Mouse (Mus musculus) forebrain, embryonic 13.5 days (tissue): ENCODE results near the gene Kctd5. TPM values are rescaled to one million over a fixed set of nuclear protein-coding genes. Genes with fewer than 3 reads are reported as not detected.

Experiments
- ATAC-seq: fragments of 200-750 bp; cut with Nextera tagmentation; 2 replicates; pipeline ENCODE4 v1.8.0; 2017
- H3K27ac ChIP-seq: fragments of 300-500 bp; sonication (generic); 2 replicates; pipeline ENCODE4 v1.5.1; 2015; ENCODE audit warnings: inconsistent platforms, mild to moderate bottlenecking, moderate library complexity
- H3K27me3 ChIP-seq: fragments of 300-500 bp; sonication (generic); 2 replicates; pipeline ENCODE4 v1.6.1; 2015; ENCODE audit warnings: mild to moderate bottlenecking, inconsistent platforms
- H3K36me3 ChIP-seq: fragments of 300-500 bp; sonication (generic); 2 replicates; pipeline ENCODE4 v1.6.1; 2015; ENCODE audit warnings: mild to moderate bottlenecking, inconsistent platforms; ENCODE audit not compliant: poor library complexity, severe bottlenecking
- H3K4me1 ChIP-seq: fragments of 300-500 bp; sonication (generic); 2 replicates; pipeline ENCODE4 v1.6.1; 2015; ENCODE audit warnings: inconsistent platforms
- H3K4me2 ChIP-seq: fragments of 300-500 bp; sonication (generic); 2 replicates; pipeline ENCODE4 v1.6.1; 2015; ENCODE audit warnings: inconsistent platforms, mild to moderate bottlenecking, moderate library complexity
- H3K4me3 ChIP-seq: fragments of 300-500 bp; sonication (generic); 2 replicates; pipeline ENCODE4 v1.5.1; 2015; ENCODE audit warnings: mild to moderate bottlenecking, inconsistent platforms
- H3K9ac ChIP-seq: fragments of 300-500 bp; sonication (generic); 2 replicates; pipeline ENCODE4 v1.6.1; 2015; ENCODE audit warnings: mild to moderate bottlenecking, inconsistent platforms
- H3K9me3 ChIP-seq: fragments of 300-500 bp; sonication (generic); replicated peaks from 2 replicates; pipeline ENCODE4 v1.6.1; 2016; ENCODE audit warnings: inconsistent platforms
- WGBS: fragments of 180-500 bp; shearing (Covaris S2); methylation state at CpG from one replicate; pipeline ENCODE4 v1.1.7; 2015; 5-methylcytosine and 5-hydroxymethylcytosine counted together
- polyA plus RNA-seq: library from polyadenylated mRNA; unstranded; fragments of >200 nt; fragmentation: Nextera tagmentation; extraction: Ambion mirVana; gene quantifications from 2 replicates; pipeline ENCODE4 v1.2.1, GENCODE M21; 2015

The Kctd5 gene
- polyA plus RNA-seq, 1 experiment from 2014 or later = 85.4 TPM

DNA sequence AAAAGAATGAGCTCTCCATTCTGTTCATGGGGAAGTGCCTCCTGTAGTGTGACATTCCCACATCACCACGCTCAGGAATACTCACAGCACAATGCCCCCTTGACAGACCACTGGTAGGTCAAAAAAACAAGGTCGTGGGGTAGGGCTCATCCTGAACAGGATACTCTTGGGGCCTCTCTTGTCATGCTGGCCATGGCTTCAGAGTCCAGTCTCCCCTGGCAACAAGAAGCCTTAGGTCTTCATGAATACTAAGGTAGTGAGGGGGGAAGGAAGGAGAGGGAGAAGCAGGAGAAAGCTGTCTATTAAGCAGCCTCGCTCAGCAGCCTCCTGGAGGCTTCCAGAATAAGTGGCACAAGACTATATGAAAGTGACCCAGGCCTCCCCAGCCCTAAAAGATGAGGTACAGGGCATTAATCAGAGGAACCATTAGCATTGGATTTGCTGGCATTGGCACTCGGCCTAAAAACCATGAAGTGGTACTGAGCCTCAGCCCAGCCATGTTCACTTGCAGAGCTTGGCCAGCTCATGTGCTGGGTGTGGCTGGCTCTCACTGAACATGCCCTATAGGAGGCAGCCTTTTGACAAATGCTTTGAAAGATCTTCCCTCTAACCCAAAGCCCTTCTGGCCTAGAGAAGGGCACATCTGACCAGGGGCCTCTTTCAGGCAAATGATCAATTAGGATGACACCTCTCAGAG lies 10.7 kb downstream of the Kctd5 start:
- no peak overlapping the region for H3K4me2 ChIP-seq
- H3K9me3 ChIP-seq = no peaks in the 10 kb centered on the region
- peaks cover 70% of the 10 kb centered on the region for H3K36me3 ChIP-seq
- H3K27me3 ChIP-seq = no peaks in the 10 kb centered on the region
- H3K9ac ChIP-seq = no peak overlapping the region
- WGBS = 90% methylated on average over 4 of the region's 4 CpGs
- ATAC-seq = no peak
- no peaks in the 10 kb centered on the region for H3K4me1 ChIP-seq
- no peak overlapping the region for H3K27ac ChIP-seq
- H3K4me3 ChIP-seq = no peak overlapping the region

DNA sequence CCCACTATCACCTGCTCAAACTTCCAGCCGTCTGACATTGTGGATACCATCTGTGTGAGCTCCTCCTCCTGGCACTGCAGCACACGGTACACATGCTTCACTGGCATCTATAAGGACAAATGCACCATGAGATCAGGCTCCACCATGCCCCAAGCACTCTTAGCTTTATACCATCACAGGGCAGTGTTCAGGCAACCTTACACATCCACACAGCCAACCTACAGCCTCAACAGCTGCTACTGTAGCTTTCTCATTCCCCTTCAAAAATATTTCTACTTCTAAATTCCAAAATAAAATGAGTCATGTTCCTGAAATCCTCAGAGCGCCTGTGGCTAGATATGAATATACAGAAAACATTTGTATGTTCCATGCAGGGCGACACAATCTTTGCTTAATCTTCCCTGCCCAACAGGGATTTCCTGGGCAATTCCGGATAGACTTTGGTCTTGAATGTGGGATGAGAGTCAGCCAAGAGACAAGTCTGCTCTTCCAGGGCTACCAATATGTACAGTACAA lies 15.5 kb downstream of the Kctd5 start:
- Histone ChIP-seq H3K4me2 (no peak overlapping the region), H3K27me3 (no peaks in the 10 kb centered on the region), H3K4me1 (no peaks in the 10 kb centered on the region), H3K9ac (no peak overlapping the region), H3K4me3 (no peak overlapping the region), H3K36me3 (peaks cover 86% of the 10 kb centered on the region), H3K27ac (no peak overlapping the region), H3K9me3 (no peaks in the 10 kb centered on the region)
- 90% methylated on average over 5 of the region's 5 CpGs for WGBS
- ATAC-seq = no peak

DNA sequence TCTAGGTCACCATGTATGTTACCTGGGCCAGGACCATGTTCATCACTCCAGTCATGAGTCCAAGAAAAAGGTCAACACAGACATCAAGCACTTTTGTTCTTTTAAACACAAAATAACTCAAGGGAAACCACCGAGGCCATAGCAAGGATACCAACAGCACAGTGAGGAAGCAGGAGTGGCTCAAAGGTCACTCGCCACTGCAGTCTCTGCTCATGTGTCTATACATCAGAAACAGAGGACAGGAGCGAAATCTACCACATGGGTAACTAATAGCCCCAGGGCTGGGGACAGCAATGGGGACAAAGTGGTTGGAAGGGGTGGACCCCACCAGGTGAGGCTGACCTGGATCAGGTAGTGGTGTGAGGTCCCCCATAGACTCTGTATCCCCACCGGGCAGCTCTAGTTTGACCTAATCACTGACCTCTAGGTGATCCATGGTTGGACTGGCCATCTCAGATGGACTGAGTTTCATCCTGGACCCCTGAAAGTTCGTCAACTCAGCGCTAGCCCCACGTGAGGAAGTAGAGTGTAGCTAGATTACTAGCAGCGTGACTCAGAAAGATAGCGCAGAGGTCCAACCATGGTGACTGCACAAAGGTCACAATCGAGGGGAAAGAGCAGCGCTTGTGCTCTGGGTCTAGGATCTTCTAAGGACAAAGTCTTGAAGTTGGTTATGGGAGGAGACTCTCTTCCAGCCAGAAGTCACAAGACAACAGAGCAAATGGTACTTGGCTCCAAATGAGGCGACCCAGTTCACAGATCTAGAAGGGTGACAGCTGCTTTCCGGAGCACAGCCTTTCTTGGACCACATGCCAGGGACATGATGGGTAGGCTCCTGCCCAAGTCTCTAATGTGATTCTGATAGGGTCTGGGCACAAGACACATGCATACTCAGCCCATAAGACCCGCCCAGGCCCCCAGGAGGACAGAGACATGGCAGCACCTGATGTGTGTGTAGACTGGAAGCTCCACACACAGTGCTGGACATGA lies 16.4 kb downstream of the Kctd5 start:
- Histone ChIP-seq H3K9ac (no peak overlapping the region), H3K27me3 (no peaks in the 10 kb centered on the region), H3K27ac (no peak overlapping the region), H3K36me3 (peaks cover 92% of the 10 kb centered on the region), H3K4me1 (no peaks in the 10 kb centered on the region), H3K4me2 (no peak overlapping the region), H3K4me3 (no peak overlapping the region), H3K9me3 (no peaks in the 10 kb centered on the region)
- ATAC-seq = no peak
- WGBS = 95% methylated on average over 14 of the region's 14 CpGs

DNA sequence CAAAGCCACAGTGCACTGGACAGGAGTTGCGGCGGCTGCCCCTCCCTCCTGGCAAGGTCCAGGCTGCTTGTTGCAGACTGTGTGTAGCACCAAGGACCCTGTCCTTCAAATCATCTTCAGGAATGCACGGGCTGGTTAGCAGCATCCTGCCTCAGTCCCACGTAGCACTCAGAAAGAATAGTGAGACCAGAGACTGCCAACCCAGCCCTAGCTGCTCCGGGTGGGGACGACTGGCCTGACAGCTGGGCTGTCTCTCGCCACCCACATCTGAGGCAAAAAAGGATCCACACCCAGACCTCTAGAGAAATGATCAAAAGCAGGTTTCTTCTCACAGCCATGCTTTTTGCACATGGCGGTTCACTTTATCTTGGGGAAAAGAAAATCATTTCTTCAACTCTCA lies 24.3 kb downstream of the Kctd5 start:
- Histone ChIP-seq H3K4me2 (no peak overlapping the region), H3K9me3 (no peaks in the 10 kb centered on the region), H3K27ac (no peak overlapping the region), H3K4me1 (no peaks in the 10 kb centered on the region), H3K4me3 (no peak overlapping the region), H3K9ac (no peak overlapping the region), H3K27me3 (no peaks in the 10 kb centered on the region), H3K36me3 (peaks cover 72% of the 10 kb centered on the region)
- WGBS = 93% methylated on average over 8 of the region's 8 CpGs
- no peak for ATAC-seq

DNA sequence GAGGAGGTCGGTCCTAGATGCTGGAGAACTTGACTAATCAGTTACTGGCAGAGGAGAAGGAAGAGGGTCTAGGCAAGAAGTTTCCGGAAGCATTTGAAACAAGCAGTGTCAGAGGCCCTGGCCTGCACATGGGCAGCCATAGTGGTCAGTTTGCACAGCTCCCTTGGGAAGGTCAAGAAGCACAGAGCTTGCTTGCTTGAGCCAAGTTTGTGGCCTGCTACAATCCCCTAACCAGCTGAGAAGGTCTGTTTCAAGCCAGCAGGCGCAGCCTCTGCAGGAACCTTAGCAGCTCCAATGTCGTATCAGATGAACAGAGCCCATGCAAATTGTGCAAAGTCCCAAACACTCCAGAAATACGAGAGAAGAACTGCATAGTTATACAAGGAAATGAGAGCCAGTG lies 25.2 kb downstream of the Kctd5 start:
- H3K27me3 ChIP-seq = no peaks in the 10 kb centered on the region
- no peak overlapping the region for H3K4me2 ChIP-seq
- peaks cover 62% of the 10 kb centered on the region for H3K36me3 ChIP-seq
- no peak for ATAC-seq
- no peak overlapping the region for H3K4me3 ChIP-seq
- H3K9ac ChIP-seq = no peak overlapping the region
- 86% methylated on average over 5 of the region's 5 CpGs for WGBS
- H3K4me1 ChIP-seq = no peaks in the 10 kb centered on the region
- H3K9me3 ChIP-seq = no peaks in the 10 kb centered on the region
- H3K27ac ChIP-seq = no peak overlapping the region

DNA sequence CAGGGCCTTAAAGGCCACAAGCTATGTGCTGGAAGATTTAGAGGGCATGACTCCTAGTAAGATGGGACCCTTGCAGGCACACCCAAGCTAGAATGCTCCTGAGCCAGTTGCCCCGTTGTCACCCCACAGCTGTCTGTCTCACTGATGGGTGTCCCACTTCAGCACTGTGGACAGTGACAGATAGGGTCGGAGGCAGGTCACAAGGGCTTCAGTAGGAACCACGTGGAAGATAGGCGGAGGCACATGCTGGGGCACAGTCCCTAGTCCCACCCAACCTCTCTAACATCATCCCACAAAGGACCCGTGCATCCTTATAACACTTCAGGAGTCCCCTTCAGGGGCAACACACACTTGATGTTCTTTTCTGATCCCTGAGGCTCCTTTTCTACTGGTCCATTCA lies 27.3 kb downstream of the Kctd5 start:
- H3K9ac ChIP-seq = no peak overlapping the region
- no peak overlapping the region for H3K4me2 ChIP-seq
- H3K27ac ChIP-seq = no peak overlapping the region
- WGBS = 74% methylated on average over 5 of the region's 5 CpGs
- ATAC-seq = no peak
- H3K4me3 ChIP-seq = no peak overlapping the region
- peaks cover 44% of the 10 kb centered on the region for H3K36me3 ChIP-seq
- no peaks in the 10 kb centered on the region for H3K9me3 ChIP-seq
- no peaks in the 10 kb centered on the region for H3K4me1 ChIP-seq
- H3K27me3 ChIP-seq = no peaks in the 10 kb centered on the region

DNA sequence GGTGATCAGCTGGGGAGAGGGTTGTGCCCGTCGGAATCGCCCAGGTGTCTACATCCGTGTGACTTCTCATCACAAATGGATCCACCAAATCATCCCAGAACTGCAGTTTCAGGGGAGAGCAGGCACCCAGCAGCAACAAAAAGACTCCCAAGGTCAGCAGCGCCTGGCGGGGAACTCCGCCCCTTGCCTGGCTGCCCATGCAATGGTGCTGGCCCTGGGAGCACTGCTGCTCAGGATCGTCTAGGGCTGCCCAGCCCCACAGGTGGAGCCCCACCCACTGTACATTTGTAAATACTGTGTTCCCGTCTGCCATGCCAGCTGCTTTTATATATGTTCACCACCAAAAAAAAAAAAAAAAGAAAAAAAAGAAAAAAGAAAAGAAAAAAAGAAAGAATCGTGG lies 27.7 kb downstream of the Kctd5 start:
- Histone ChIP-seq H3K27me3 (no peaks in the 10 kb centered on the region), H3K36me3 (peaks cover 40% of the 10 kb centered on the region), H3K9ac (no peak overlapping the region), H3K4me1 (no peaks in the 10 kb centered on the region), H3K27ac (no peak overlapping the region), H3K4me2 (no peak overlapping the region), H3K4me3 (no peak overlapping the region), H3K9me3 (no peaks in the 10 kb centered on the region)
- no peak for ATAC-seq
- 79% methylated on average over 10 of the region's 10 CpGs for WGBS

DNA sequence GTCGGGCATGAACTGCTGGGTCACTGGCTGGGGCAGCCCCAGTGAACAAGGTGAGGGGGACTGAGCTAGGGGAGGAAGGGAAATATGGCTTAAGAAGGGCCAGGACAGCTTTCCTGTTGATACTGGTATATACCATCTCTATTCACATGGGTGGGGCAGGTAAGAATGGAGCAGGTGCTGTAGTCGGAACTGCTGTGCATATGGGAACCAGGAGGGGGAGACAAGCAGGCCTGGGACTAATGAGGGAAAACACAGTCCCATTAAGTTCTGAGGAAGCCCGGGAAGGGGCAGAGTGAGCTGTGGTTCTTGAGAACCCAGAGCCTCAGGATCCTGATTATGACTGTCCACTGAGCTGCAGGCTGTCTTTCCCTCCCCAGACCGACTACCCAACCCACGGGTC lies 28.8 kb downstream of the Kctd5 start:
- H3K9ac ChIP-seq = no peak overlapping the region
- H3K9me3 ChIP-seq = no peaks in the 10 kb centered on the region
- WGBS = 59% methylated on average over 5 of the region's 5 CpGs
- no peaks in the 10 kb centered on the region for H3K4me1 ChIP-seq
- no peak overlapping the region for H3K27ac ChIP-seq
- no peaks in the 10 kb centered on the region for H3K27me3 ChIP-seq
- ATAC-seq = no peak
- H3K4me2 ChIP-seq = no peak overlapping the region
- H3K4me3 ChIP-seq = no peak overlapping the region
- peaks cover 30% of the 10 kb centered on the region for H3K36me3 ChIP-seq

DNA sequence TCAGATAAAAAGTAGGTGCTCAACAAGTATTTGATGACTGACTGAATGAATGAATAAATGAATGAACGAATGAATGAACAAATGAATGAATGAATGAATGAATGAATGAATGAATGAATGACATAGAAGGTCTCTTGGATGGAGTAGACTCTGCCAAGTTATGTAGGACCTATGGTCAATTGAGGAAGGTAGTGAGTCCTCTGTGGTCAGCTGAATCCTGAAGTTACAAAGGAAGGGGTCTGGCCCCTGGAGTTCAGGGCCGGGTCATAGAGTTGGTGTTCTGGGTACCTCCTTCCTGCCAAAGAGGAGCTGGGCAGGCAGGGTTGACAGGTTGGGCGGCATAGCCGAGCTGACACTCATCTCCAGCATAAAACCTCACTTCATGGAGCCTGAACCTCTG lies 35.4 kb downstream of the Kctd5 start, which contains the start of gene Prss27:
Gene Prss27, plus strand, starts transcription at position 301 of the 400 bp plus-strand sequence.
- Histone ChIP-seq H3K4me3 (no peak within 1 kb of the TSS), H3K36me3 (no peaks in the 10 kb centered on the region), H3K27me3 (no peaks in the 10 kb centered on the region), H3K9ac (no peak within 1 kb of the TSS), H3K4me1 (no peaks in the 10 kb centered on the region), H3K9me3 (no peaks in the 10 kb centered on the region), H3K27ac (no peak within 1 kb of the TSS), H3K4me2 (no peak within 1 kb of the TSS)
- ATAC-seq = no peak
- WGBS = 75% methylated on average over 4 of the region's 4 CpGs

DNA sequence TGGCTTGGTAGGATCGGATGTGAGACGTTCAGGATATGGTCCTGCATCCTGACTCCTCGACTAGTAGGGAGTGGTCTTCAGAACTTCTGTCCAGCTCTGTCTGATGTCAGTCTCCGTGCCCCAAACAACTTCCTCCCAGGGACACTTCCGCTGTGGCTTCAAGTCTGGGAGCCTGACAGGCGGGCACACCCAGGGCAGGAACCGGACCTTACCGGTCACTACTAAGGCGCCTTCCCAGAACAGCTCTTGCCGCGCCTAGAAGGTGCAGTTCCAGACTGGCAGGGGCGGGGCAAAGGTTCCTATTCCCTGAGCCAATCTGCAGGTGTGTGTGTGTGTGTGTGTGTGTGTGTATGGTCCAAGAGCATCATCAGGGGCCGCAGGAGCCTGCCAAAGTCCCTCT lies 35.9 kb downstream of the Kctd5 start:
- ATAC-seq = no peak

DNA sequence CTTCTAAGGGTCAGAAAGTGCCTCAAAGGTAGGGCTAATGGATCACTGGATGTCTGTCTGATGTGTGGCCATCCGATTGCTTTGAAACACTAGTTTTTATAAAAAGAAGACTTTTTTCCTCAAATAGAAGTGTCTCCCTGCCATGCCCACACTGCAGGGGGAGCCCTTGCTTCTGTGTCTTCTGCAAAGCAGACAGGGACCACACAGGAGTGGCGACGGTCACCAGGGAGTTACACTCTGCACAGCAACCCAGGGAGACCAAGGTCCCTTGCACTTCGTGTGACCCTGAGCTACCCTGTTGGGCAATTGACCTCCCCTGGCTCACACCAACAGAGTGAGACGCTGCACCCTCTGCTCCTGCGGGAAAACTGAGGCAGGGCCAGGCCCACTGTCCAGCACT lies 36.3 kb downstream of the Kctd5 start:
- Histone ChIP-seq H3K9me3 (no peaks in the 10 kb centered on the region), H3K4me2 (no peak overlapping the region), H3K27me3 (no peaks in the 10 kb centered on the region), H3K9ac (no peak overlapping the region), H3K4me1 (no peaks in the 10 kb centered on the region), H3K4me3 (no peak overlapping the region), H3K27ac (no peak overlapping the region), H3K36me3 (no peaks in the 10 kb centered on the region)
- WGBS = 76% methylated on average over 6 of the region's 6 CpGs
- ATAC-seq = no peak

More for the DNA sequence above, 35.9 kb downstream of the Kctd5 start:
- no peaks in the 10 kb centered on the region for H3K4me1 ChIP-seq
- no peak overlapping the region for H3K4me2 ChIP-seq
- H3K9me3 ChIP-seq = no peaks in the 10 kb centered on the region
- no peak overlapping the region for H3K4me3 ChIP-seq
- 87% methylated on average over 13 of the region's 13 CpGs for WGBS
- H3K27me3 ChIP-seq = no peaks in the 10 kb centered on the region
- H3K27ac ChIP-seq = no peak overlapping the region
- no peaks in the 10 kb centered on the region for H3K36me3 ChIP-seq
- no peak overlapping the region for H3K9ac ChIP-seq

DNA sequence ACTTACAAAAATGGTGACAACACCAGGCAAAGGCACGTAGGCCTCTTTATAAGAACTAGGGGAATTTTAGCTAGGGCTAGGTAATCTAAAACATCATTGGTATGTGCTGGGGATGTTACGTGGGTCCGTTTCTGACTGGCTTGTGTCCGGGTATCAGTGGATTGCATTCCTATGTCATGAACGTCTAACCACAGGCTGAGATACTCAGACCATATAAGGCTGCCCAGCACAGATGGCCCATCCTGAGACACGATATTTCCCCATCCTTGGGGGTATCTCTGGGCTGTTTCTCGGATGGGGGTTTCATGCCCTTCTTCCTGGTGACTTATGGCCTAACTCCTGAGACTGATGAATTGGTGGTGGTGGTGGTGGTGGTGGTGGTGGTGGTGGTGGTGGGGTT lies 38.2 kb downstream of the Kctd5 start:
- Histone ChIP-seq H3K36me3 (no peaks in the 10 kb centered on the region), H3K9ac (no peak overlapping the region), H3K4me3 (no peak overlapping the region), H3K4me2 (no peak overlapping the region), H3K27me3 (no peaks in the 10 kb centered on the region), H3K27ac (no peak overlapping the region), H3K9me3 (no peaks in the 10 kb centered on the region), H3K4me1 (no peaks in the 10 kb centered on the region)
- no peak for ATAC-seq
- 89% methylated on average over 7 of the region's 7 CpGs for WGBS
